Mouse (Mus musculus) spleen, adult 10 weeks (tissue): ENCODE results near the gene Rsu1. TPM values are rescaled to one million over a fixed set of nuclear protein-coding genes. Genes with fewer than 3 reads are reported as not detected.

Experiments used
- polyA plus RNA-seq: library from polyadenylated mRNA; stranded (reverse); fragments of 350-450 nt; fragmentation: Illumina TruSeq; extraction: RNeasy Lipid Tissue Mini Kit (QIAGEN cat#74804); gene quantifications from one replicate; pipeline ENCODE4 v1.2.3, GENCODE M21; 2015; ENCODE audit warnings: low replicate concordance; ENCODE audit not compliant: insufficient read depth

Gene Rsu1
- polyA plus RNA-seq = 114 TPM

DNA sequence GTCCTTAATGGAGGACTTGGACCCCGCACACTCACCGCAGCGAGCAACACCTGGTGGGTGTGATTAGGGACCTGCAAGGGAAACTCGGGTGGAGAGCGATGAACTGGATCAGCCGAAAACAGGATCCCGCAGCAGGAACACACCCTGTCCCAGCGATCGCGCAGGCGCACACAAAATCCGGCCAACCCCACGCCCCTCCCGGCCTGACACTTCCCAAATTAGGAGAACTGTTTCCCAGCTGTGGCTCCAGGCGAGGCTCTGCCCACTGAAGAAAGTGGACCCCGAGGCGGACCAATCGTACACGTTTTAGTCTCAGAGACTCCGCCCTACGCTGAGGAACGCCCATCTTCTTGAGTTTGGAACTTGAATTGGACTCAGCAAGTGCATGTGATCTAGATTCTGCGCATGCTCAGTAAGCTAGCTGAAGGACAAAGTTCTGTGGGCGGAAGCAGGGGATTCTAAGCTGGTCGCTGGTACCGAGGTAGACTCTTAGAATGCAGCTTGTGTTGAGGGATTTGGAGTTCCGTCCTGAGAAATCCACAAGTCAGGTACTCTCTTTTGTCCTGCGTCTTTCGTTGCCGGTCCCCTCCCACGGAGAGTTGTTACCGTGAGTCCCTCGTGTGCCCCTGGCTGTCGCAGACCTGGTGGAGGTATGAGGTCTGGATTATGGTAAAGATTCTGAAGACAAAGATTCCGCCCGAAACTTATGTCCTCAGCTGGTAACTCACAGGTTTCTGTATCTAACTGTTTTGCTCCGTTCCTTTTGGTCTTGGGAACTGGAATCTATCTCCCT, at the start of gene Rsu1:
Rsu1 (minus strand) TSS at position 251 of the 793 bp plus-strand sequence.

Other genes starting within 250 kb of the Rsu1 start
- gene Cubn, start 220.4 kb upstream of the Rsu1 start, polyA plus RNA-seq = 0.37 TPM